Mouse (Mus musculus) heart, postnatal 0 days (tissue): Measurements from ENCODE around the gene Arid1b.

ENCODE experiments used
- CTCF ChIP-seq: IDR thresholded peaks from 2 replicates; pipeline ENCODE4 v1.5.1; 2016; ENCODE audit warnings: antibody characterized with exemption, control low read depth, low read depth
- EP300 ChIP-seq: IDR thresholded peaks from 2 replicates; pipeline ENCODE4 v1.6.1; 2016; ENCODE audit warnings: antibody characterized with exemption, low read depth

GRCm38 (mm10) chr17:5330063-5330462, 335.9 kb downstream of the Arid1b start:
- TF ChIP-seq CTCF (no peak), EP300 (no peak)
